Mouse (Mus musculus) hindbrain, postnatal 0 days (tissue): ENCODE measurements at regions not wholly inside any gene's neighbourhood (a gene's known extent, or its start where the extent isn't known, plus 50 kb on each side); places are given as distances from the start of the nearest gene placed in this dataset.

ENCODE experiments used
- ATAC-seq: fragments of 200-750 bp; cut with Nextera tagmentation; 2 replicates; pipeline ENCODE4 v1.8.0; 2017; ENCODE audit warnings: mild to moderate bottlenecking, moderate TSS enrichment, moderate library complexity
- DNase-seq: peaks from one replicate; pipeline ENCODE4 v3.0.0-alpha.2; 2015; ENCODE audit warnings: low spot score
- H3K27ac ChIP-seq: fragments of 300-500 bp; sonication (generic); 2 replicates; pipeline ENCODE4 v1.5.1; 2014; ENCODE audit warnings: mild to moderate bottlenecking
- H3K27me3 ChIP-seq: fragments of 300-500 bp; sonication (generic); 2 replicates; pipeline ENCODE4 v1.6.1; 2014; ENCODE audit warnings: low read length, mixed read lengths; ENCODE audit not compliant: insufficient read depth
- H3K36me3 ChIP-seq: fragments of 300-500 bp; sonication (generic); 2 replicates; pipeline ENCODE4 v1.6.1; 2014; ENCODE audit warnings: low read length, mixed read lengths; ENCODE audit not compliant: insufficient read depth
- H3K4me1 ChIP-seq: fragments of 300-500 bp; sonication (generic); 2 replicates; pipeline ENCODE4 v1.6.1; 2014; ENCODE audit warnings: antibody characterized with exemption, low read length, mixed read lengths; ENCODE audit not compliant: insufficient read depth
- H3K4me2 ChIP-seq: fragments of 300-500 bp; sonication (generic); 2 replicates; pipeline ENCODE4 v1.6.1; 2014; ENCODE audit warnings: low read depth, mild to moderate bottlenecking, low read length, moderate library complexity, mixed read lengths
- H3K4me3 ChIP-seq: fragments of 300-500 bp; sonication (generic); 2 replicates; pipeline ENCODE4 v1.5.1; 2014; ENCODE audit warnings: low read length
- H3K9ac ChIP-seq: fragments of 300-500 bp; sonication (generic); replicated peaks from 2 replicates; pipeline ENCODE4 v1.6.1; 2014; ENCODE audit warnings: mild to moderate bottlenecking, low read length, moderate library complexity, mixed read lengths
- H3K9me3 ChIP-seq: fragments of 300-500 bp; sonication (generic); 2 replicates; pipeline ENCODE4 v1.6.1; 2016; ENCODE audit warnings: low read length, mixed read lengths
- CTCF ChIP-seq: IDR thresholded peaks from 2 replicates; pipeline ENCODE4 v1.5.1; 2016; ENCODE audit warnings: antibody characterized with exemption, control low read depth, low read depth
- WGBS: fragments of 180-500 bp; shearing (Covaris S2); extraction: QIAGEN DNeasy Blood & Tissue Kit; methylation state at CpG from one replicate; pipeline ENCODE4 v1.1.7; 2014; 5-methylcytosine and 5-hydroxymethylcytosine counted together

DNA sequence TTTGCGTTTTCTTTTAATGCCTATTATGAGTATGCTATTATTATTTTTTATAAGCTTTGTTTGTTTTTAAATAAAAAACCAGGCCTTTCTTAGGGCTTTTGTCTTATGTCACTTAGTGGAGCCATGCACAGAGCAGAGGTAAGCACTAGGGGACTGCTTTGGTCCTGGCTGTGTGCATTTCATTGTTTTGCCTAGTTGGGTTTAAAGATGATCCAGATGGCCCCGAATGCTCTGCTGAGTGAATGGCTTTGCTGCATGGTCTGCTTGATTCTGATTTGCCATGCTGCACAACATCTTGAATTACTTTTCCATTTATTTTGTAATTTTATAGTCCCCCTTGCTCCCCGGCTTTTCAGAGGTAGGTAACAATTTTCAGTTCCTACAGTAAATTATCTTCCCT is 1934.9 kb downstream of the 9330182O14Rik start:
- no peaks in the 10 kb centered on the region for H3K36me3 ChIP-seq
- H3K9ac ChIP-seq, result no peak overlapping the region
- no peak overlapping the region for H3K4me3 ChIP-seq
- peak overlapping the region; percentile 36; the same call in 1 of the 2 replicates for H3K27ac ChIP-seq
- peak; percentile 56 for DNase-seq
- no peak overlapping the region for H3K4me2 ChIP-seq
- WGBS, result 55% methylated on average over 3 of the region's 3 CpGs
- H3K9me3 ChIP-seq, result no peaks in the 10 kb centered on the region
- H3K27me3 ChIP-seq, result no peaks in the 10 kb centered on the region
- TF ChIP-seq CTCF, result no peak
- no peak for ATAC-seq
- H3K4me1 ChIP-seq, result no peaks in the 10 kb centered on the region

DNA sequence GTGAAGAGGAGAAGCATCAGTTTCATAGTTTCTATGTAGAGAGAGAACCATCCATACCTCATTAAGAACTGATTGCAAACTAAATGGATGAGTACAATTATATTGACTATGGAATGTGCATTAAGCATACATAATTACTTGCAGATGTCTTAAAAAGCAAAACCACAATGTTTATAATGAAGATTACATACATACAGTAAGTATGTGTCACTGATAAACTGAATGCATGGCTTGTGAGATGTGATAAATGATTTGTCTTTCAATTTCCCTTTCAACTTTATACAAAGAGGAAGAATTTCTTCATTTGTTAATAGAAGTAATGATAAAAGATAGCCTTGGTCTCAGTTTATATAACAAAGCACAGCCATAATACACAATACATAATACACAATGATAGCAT is 1939.3 kb downstream of the 9330182O14Rik start:
- H3K9me3 ChIP-seq, result no peaks in the 10 kb centered on the region
- H3K4me2 ChIP-seq, result no peak overlapping the region
- no peak overlapping the region for H3K9ac ChIP-seq
- no peaks in the 10 kb centered on the region for H3K4me1 ChIP-seq
- DNase-seq (no peak), ATAC-seq (no peak)
- no peak overlapping the region for H3K4me3 ChIP-seq
- no peaks in the 10 kb centered on the region for H3K36me3 ChIP-seq
- H3K27ac ChIP-seq, result no peak overlapping the region
- no peak for TF ChIP-seq CTCF
- H3K27me3 ChIP-seq, result no peaks in the 10 kb centered on the region

DNA sequence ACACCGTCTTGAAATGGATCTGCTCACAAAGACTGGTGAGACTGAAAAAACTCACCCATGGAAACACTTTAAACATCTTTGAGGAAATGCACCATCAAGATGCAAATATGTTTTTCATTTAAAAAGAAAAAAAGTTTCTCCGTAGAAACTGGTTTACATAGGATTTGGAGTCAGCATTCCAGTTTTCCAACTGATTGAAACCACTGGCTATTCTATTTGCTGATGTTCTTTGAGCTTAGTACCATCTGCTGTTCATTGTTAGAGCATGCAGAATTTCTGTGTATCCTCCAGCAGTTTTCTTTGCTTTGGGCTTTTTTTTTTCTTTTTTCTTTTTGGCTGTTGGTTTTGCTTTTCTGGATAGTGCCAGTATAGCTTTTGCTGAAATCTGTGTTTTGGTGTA is 1948.3 kb downstream of the 9330182O14Rik start:
- Histone ChIP-seq H3K9me3 (no peaks in the 10 kb centered on the region), H3K4me3 (no peak overlapping the region), H3K4me1 (no peaks in the 10 kb centered on the region), H3K27me3 (no peaks in the 10 kb centered on the region), H3K36me3 (no peaks in the 10 kb centered on the region), H3K27ac (no peak overlapping the region), H3K4me2 (no peak overlapping the region), H3K9ac (no peak overlapping the region)
- DNase-seq (no peak), ATAC-seq (no peak)
- TF ChIP-seq CTCF, result no peak
- 94% methylated on average over 2 of the region's 2 CpGs for WGBS

DNA sequence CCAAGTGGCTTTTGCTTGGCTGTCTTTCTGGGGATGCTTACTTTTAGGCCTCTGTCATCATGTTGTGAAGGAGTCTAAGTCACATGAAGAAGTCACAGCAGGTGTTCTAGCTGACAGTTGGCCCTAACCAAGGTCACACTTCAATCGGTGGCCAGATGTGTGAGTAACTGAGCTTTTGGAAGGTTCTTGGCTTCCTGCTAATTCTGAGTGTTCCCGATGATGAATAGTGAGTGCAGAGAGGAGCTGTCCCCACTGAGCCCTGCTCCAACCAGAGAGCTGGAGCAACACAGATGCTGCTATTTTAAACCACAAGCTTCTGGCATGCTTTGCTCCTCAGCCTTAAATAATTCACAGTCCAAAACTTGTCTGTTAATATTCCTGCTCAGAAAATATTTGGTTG is 1966.6 kb downstream of the 9330182O14Rik start:
- 44% methylated on average over 2 of the region's 2 CpGs for WGBS
- ATAC-seq, result no peak
- no peaks in the 10 kb centered on the region for H3K4me1 ChIP-seq
- no peaks in the 10 kb centered on the region for H3K36me3 ChIP-seq
- no peaks in the 10 kb centered on the region for H3K9me3 ChIP-seq
- peak; percentile 10 for DNase-seq
- no peaks in the 10 kb centered on the region for H3K27me3 ChIP-seq
- no peak for TF ChIP-seq CTCF
- no peak overlapping the region for H3K4me3 ChIP-seq
- H3K27ac ChIP-seq, result no peak overlapping the region
- H3K4me2 ChIP-seq, result no peak overlapping the region
- no peak overlapping the region for H3K9ac ChIP-seq

DNA sequence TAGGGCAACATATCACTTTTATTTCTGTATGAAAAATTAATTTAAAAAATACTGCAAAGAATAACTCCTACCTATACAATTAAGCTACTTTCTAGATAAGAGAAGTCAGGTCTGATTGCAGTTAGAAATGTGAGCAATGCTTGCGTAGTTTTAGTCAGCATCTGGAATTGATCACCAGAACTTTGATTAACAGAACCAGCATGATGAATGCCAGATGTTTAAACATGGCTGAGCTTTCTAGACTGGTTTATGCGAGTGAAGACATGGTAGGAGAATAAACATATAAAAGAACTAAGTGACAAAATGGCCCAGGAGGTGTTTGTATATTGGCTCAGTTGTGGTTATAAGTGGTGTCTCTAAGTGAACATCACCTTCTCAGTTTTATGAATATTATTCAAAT is 1970.7 kb downstream of the 9330182O14Rik start:
- 87% methylated on average over 2 of the region's 2 CpGs for WGBS
- no peak for ATAC-seq
- Histone ChIP-seq H3K27ac (no peak overlapping the region), H3K27me3 (no peaks in the 10 kb centered on the region), H3K4me1 (no peaks in the 10 kb centered on the region), H3K36me3 (no peaks in the 10 kb centered on the region), H3K4me2 (no peak overlapping the region), H3K4me3 (no peak overlapping the region), H3K9me3 (no peaks in the 10 kb centered on the region), H3K9ac (no peak overlapping the region)
- no peak for TF ChIP-seq CTCF
- no peak for DNase-seq

DNA sequence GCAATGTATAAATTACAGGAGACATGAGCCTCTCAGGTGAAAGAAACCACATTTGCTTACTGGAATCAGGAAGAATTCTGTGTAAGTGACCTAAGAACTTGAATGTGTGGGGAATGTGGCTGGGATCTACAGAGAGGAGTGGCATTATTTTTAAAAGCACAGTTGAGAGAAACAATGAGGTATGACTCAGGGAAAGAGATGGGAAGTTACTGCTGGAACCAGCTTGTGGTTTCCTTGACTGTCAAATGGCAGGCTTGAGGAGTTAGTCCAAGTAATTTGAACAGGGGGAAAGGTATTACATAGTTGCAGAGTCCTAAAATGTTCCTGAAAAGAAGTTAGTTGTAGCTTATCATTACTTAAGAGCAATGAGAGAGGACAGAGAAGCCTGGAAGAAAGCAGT is 1972.9 kb downstream of the 9330182O14Rik start:
- no peaks in the 10 kb centered on the region for H3K36me3 ChIP-seq
- no peak overlapping the region for H3K4me2 ChIP-seq
- no peak for DNase-seq
- H3K27me3 ChIP-seq, result no peaks in the 10 kb centered on the region
- H3K27ac ChIP-seq, result no peak overlapping the region
- no peak overlapping the region for H3K9ac ChIP-seq
- H3K4me1 ChIP-seq, result no peaks in the 10 kb centered on the region
- H3K9me3 ChIP-seq, result no peaks in the 10 kb centered on the region
- ATAC-seq, result no peak
- no peak overlapping the region for H3K4me3 ChIP-seq
- no peak for TF ChIP-seq CTCF

DNA sequence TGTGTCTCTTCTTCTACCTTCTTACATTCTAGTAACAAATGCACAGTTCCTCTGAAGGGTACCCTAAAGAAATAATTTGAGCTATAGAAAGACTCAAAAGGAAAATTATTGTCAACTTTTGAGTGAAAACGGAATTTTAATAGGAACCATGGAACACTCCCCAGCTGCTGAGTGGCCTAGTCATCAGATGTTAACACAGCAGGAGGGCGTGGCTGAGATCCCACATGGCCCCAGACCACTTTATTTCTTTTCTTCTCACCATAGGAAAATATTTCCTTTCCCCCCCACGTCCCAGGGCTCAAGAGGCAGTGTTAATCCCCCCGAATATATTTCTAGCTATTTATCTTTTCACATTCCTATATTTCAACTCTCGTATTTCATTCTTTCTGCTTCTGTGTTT is 1977.6 kb downstream of the 9330182O14Rik start:
- Histone ChIP-seq H3K9ac (no peak overlapping the region), H3K4me1 (no peaks in the 10 kb centered on the region), H3K9me3 (no peaks in the 10 kb centered on the region), H3K27me3 (no peaks in the 10 kb centered on the region), H3K36me3 (no peaks in the 10 kb centered on the region), H3K4me3 (no peak overlapping the region), H3K27ac (no peak overlapping the region), H3K4me2 (no peak overlapping the region)
- WGBS, result 61% methylated on average over 5 of the region's 5 CpGs
- ATAC-seq, result no peak
- no peak for DNase-seq
- TF ChIP-seq CTCF, result no peak

DNA sequence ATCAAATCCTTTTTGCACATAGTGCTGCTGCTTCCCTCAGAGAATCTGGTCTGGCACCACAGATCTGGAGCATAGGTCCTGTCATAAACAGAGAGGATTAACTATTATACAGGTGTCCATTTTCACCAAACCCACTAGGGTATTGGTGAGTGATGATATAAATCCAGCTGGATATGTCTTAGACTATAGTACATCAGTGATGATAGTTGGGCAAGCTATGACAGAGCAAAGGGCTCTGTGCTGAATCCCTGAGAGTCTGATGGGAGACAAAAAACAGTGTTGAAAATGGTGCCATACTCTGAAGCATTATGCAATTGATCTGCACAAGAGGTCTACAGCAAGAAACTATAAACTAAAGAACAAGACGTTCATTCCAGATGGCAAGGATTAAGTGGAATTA is 1993.3 kb downstream of the 9330182O14Rik start:
- Histone ChIP-seq H3K36me3 (no peaks in the 10 kb centered on the region), H3K9me3 (no peaks in the 10 kb centered on the region), H3K27ac (no peak overlapping the region), H3K4me1 (no peaks in the 10 kb centered on the region), H3K27me3 (no peaks in the 10 kb centered on the region), H3K4me3 (no peak overlapping the region), H3K4me2 (no peak overlapping the region), H3K9ac (no peak overlapping the region)
- no peak for ATAC-seq
- DNase-seq, result no peak
- no peak for TF ChIP-seq CTCF
- WGBS, result 90% methylated on average over 1 of the region's 1 CpGs
